Mouse (Mus musculus) bone marrow macrophage, adult 2 months (primary cell): ENCODE data around the gene Pgs1.

Source experiments
- CTCF ChIP-seq: IDR thresholded peaks from 2 replicates; pipeline ENCODE4 v1.5.1; 2012; ENCODE audit warnings: low read depth, mild to moderate bottlenecking, low read length, moderate library complexity
- POLR2A ChIP-seq: IDR thresholded peaks from 2 replicates; pipeline ENCODE4 v1.6.1; 2012; ENCODE audit warnings: mild to moderate bottlenecking, low read depth, low read length, borderline replicate concordance

GRCm38 (mm10) chr11:118034395-118034794 lies 48.3 kb downstream of the Pgs1 start:
- TF ChIP-seq CTCF (no peak), POLR2A (no peak)
